Mouse (Mus musculus): ENCODE results near the gene Szrd1. TPM values are rescaled to one million over a fixed set of nuclear protein-coding genes. Genes with fewer than 3 reads are reported as not detected.

Szrd1 gene
- polyA plus RNA-seq, 1 experiment: 141 TPM

DNA sequence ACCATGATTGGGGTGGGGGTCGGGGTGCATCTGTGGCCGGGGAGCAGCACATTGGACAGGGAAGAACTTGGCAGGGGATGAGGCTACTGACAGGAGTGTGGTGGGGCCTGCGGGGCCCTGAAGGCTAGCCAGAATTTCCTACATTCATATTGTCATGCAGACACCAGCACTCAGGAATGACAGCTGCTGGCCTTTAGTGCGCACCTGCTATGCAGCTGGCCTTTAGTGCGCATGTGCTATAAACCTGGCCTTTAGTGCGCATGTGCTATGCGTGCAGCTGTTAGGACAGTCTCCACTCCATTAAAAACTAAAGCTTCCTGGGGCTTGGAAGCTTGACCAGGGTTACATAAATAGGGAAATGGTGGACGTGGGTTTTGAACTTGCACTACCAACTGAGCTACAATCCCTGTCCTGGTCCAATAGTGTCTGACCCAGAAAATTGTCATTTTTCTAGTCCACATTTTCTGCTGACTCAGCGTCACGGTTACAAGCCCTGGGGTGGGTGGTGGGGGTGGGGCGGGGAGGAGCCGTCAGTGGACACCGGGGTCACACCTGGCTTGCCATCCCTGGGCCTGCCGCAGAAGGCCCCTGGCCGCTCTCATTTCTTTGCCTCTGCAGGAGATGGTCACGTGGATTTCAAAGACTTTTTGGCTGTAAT lies 32.9 kb downstream of the Szrd1 start:
- no peak overlapping the region for H3K4me3 ChIP-seq (ENCODE audit: insufficient read depth, poor library complexity, severe bottlenecking)
- H3K79me2 ChIP-seq (ENCODE audit: control insufficient read depth, insufficient read depth): no peaks in the 10 kb centered on the region
- no peak overlapping the region for H3ac ChIP-seq (ENCODE audit: control insufficient read depth, insufficient read length, low read depth)
- H3K79me3 ChIP-seq (ENCODE audit: low read depth): no peaks in the 10 kb centered on the region
- H3K27me3 ChIP-seq (ENCODE audit: control insufficient read depth, insufficient read depth, insufficient read length): no peaks in the 10 kb centered on the region
- H3K36me3 ChIP-seq (ENCODE audit: control insufficient read depth, insufficient read depth): peaks cover 3% of the 10 kb centered on the region
- TF ChIP-seq FOSL1 (IDR thresholded peaks at IDR 0.05; ENCODE audit: insufficient read depth, low read length, poor library complexity, severe bottlenecking) (no peak), MAX (IDR thresholded peaks at IDR 0.05) (no peak), MYOD1 (IDR thresholded peaks at IDR 0.05; ENCODE audit: control insufficient read depth, insufficient read length, low read depth) (no peak), CTCF (IDR thresholded peaks at IDR 0.05; ENCODE audit: control insufficient read depth, insufficient read depth, insufficient read length) (no peak), MYOG (IDR thresholded peaks at IDR 0.05; ENCODE audit: control insufficient read depth, extremely low read depth, insufficient read length) (no peak), CEBPB (IDR thresholded peaks at IDR 0.05; ENCODE audit: low read depth) (no peak)

DNA sequence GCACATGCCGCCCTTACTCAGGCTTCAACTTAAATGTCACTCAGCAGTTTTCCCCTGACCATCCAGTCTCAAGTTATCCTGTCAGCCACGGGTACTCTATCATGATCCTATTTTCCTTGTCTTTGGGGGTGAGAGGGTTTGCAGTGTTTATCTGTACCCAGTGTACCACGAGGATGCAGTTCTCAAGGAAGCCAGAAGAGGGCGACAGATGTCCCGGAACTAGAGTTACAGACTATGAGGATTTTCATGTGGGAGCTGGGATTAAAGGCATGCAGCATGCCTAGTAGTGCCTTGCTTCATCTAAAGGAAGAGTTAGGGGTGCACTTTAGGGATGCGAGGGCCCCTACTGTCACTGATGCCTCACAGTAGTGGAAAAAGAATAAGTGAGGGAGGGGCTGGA lies 37.7 kb downstream of the Szrd1 start:
- Histone ChIP-seq H3K36me3 (ENCODE audit: control insufficient read depth, insufficient read depth) (no peaks in the 10 kb centered on the region), H3K79me2 (ENCODE audit: control insufficient read depth, insufficient read depth) (no peaks in the 10 kb centered on the region), H3K4me3 (ENCODE audit: insufficient read depth, poor library complexity, severe bottlenecking) (no peak overlapping the region), H3ac (ENCODE audit: control insufficient read depth, insufficient read length, low read depth) (no peak overlapping the region), H3K79me3 (ENCODE audit: low read depth) (no peaks in the 10 kb centered on the region), H3K27me3 (ENCODE audit: control insufficient read depth, insufficient read depth, insufficient read length) (no peaks in the 10 kb centered on the region)
- no peak for TF ChIP-seq MYOD1 (IDR thresholded peaks at IDR 0.05; ENCODE audit: control insufficient read depth, insufficient read length, low read depth)

DNA sequence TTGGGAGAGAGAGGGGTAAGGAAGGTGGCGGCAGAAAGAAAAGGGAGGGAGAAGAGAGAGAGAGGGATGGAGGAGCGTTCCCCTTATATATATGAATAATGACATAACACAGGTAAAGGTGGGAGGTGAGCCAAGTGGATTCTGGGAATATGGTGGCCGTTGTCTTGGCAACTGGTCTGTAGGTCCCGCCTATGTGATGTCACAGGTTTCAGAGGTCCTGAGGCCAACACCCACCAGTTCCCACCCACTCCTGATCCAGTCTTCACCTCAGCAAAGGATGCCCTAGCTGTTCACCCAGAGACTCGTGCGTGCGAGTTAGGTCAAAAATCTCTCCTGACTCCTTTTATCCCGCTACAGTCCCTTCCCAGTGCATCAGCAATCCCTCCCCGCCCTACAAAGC lies 38.3 kb downstream of the Szrd1 start:
- Histone ChIP-seq H3K27me3 (ENCODE audit: control insufficient read depth, insufficient read depth, insufficient read length) (no peaks in the 10 kb centered on the region), H3K79me2 (ENCODE audit: control insufficient read depth, insufficient read depth) (no peaks in the 10 kb centered on the region), H3K36me3 (ENCODE audit: control insufficient read depth, insufficient read depth) (no peaks in the 10 kb centered on the region), H3K4me3 (ENCODE audit: insufficient read depth, poor library complexity, severe bottlenecking) (no peak overlapping the region), H3ac (ENCODE audit: control insufficient read depth, insufficient read length, low read depth) (no peak overlapping the region), H3K79me3 (ENCODE audit: low read depth) (no peaks in the 10 kb centered on the region)
- no peak for TF ChIP-seq CEBPB (IDR thresholded peaks at IDR 0.05; ENCODE audit: low read depth)
- no peak for TF ChIP-seq MYOG (IDR thresholded peaks at IDR 0.05; ENCODE audit: control insufficient read depth, extremely low read depth, insufficient read length)

DNA sequence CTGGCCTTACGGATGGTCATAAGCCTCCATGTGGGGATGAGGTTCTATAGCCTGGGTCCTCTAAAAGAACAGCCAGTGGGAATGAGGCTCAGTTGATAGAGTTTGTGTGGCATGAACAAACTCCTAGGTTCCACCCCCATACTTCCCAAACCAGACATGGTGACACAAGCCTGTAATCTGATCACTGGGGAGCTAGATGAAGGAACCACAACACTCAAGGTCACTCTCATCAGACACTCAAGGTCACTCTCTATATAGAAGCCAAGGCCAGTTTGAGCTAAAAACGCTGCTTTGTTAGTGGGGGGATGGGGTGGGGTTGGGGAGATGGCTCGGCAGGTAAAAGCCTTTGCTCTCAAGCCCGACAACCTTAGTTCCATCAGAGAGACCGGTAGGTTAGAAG lies 39.6 kb downstream of the Szrd1 start:
- TF ChIP-seq CEBPB (IDR thresholded peaks at IDR 0.05; ENCODE audit: low read depth) (no peak), FOSL1 (IDR thresholded peaks at IDR 0.05; ENCODE audit: insufficient read depth, low read length, poor library complexity, severe bottlenecking) (no peak), USF1 (IDR thresholded peaks at IDR 0.05; ENCODE audit: low read depth) (no peak)
- Histone ChIP-seq H3K79me3 (ENCODE audit: low read depth) (no peaks in the 10 kb centered on the region), H3K79me2 (ENCODE audit: control insufficient read depth, insufficient read depth) (no peaks in the 10 kb centered on the region), H3ac (ENCODE audit: control insufficient read depth, insufficient read length, low read depth) (no peak overlapping the region), H3K36me3 (ENCODE audit: control insufficient read depth, insufficient read depth) (no peaks in the 10 kb centered on the region), H3K4me3 (ENCODE audit: insufficient read depth, poor library complexity, severe bottlenecking) (no peak overlapping the region), H3K27me3 (ENCODE audit: control insufficient read depth, insufficient read depth, insufficient read length) (no peaks in the 10 kb centered on the region)

- H3K79me3 ChIP-seq (ENCODE audit: low read depth): no peaks in the 10 kb centered on the region
- no peak overlapping the region for H3ac ChIP-seq (ENCODE audit: control insufficient read depth, insufficient read length, low read depth)
- H3K36me3 ChIP-seq (ENCODE audit: control insufficient read depth, insufficient read depth): no peaks in the 10 kb centered on the region
- H3K27me3 ChIP-seq (ENCODE audit: control insufficient read depth, insufficient read depth, insufficient read length): no peaks in the 10 kb centered on the region
- no peak overlapping the region for H3K4me3 ChIP-seq (ENCODE audit: insufficient read depth, poor library complexity, severe bottlenecking)
- TF ChIP-seq USF1 (IDR thresholded peaks at IDR 0.05; ENCODE audit: low read depth): no peak
- no peak for TF ChIP-seq CTCF (IDR thresholded peaks at IDR 0.05; ENCODE audit: control insufficient read depth, insufficient read depth, insufficient read length)
- TF ChIP-seq MYOD1 (IDR thresholded peaks at IDR 0.05; ENCODE audit: control insufficient read depth, insufficient read length, low read depth): no peak
- no peak for TF ChIP-seq FOSL1 (IDR thresholded peaks at IDR 0.05; ENCODE audit: insufficient read depth, low read length, poor library complexity, severe bottlenecking)
- TF ChIP-seq CEBPB (IDR thresholded peaks at IDR 0.05; ENCODE audit: low read depth): no peak
- TF ChIP-seq MAX (IDR thresholded peaks at IDR 0.05): no peak
- TF ChIP-seq MYOG (IDR thresholded peaks at IDR 0.05; ENCODE audit: control insufficient read depth, extremely low read depth, insufficient read length): no peak
- H3K79me2 ChIP-seq (ENCODE audit: control insufficient read depth, insufficient read depth): no peaks in the 10 kb centered on the region
Measured at GRCm38 (mm10) chr4:141098935-141099334, 40.6 kb downstream of the Szrd1 start.

DNA sequence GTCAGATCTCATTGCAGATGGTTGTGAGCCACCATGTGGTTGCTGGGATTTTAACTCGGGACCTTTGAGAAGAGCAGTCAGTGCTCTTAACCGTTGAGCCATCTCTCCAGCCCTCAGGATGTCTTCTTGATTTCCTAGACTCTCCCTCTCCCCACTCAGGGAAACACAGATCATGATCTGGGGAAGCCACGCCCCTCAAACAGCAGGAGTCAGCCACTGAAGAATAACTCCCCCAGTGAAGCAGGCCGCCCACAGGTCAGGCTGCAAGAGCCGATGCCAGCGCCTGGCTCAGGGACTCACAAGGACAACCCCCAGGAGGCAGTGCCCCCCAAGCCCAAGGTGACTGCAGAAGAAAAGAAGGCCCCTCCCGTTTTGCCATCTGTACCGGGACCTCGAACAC lies 42.9 kb downstream of the Szrd1 start:
- TF ChIP-seq CTCF (IDR thresholded peaks at IDR 0.05; ENCODE audit: control insufficient read depth, insufficient read depth, insufficient read length): no peak
- no peak for TF ChIP-seq CEBPB (IDR thresholded peaks at IDR 0.05; ENCODE audit: low read depth)
- TF ChIP-seq MYOG (IDR thresholded peaks at IDR 0.05; ENCODE audit: control insufficient read depth, extremely low read depth, insufficient read length): no peak
- no peak for TF ChIP-seq MYOD1 (IDR thresholded peaks at IDR 0.05; ENCODE audit: control insufficient read depth, insufficient read length, low read depth)
- no peak for TF ChIP-seq FOSL1 (IDR thresholded peaks at IDR 0.05; ENCODE audit: insufficient read depth, low read length, poor library complexity, severe bottlenecking)
- no peak for TF ChIP-seq MAX (IDR thresholded peaks at IDR 0.05)
- TF ChIP-seq USF1 (IDR thresholded peaks at IDR 0.05; ENCODE audit: low read depth): no peak
- Histone ChIP-seq H3K4me3 (ENCODE audit: insufficient read depth, poor library complexity, severe bottlenecking) (no peak overlapping the region), H3K36me3 (ENCODE audit: control insufficient read depth, insufficient read depth) (no peaks in the 10 kb centered on the region), H3K79me3 (ENCODE audit: low read depth) (no peaks in the 10 kb centered on the region), H3ac (ENCODE audit: control insufficient read depth, insufficient read length, low read depth) (no peak overlapping the region), H3K27me3 (ENCODE audit: control insufficient read depth, insufficient read depth, insufficient read length) (no peaks in the 10 kb centered on the region), H3K79me2 (ENCODE audit: control insufficient read depth, insufficient read depth) (no peaks in the 10 kb centered on the region)

Data from C2C12 (cell line).